Mouse (Mus musculus): Measurements from ENCODE around the gene Cpne7. TPM values are rescaled to one million over a fixed set of nuclear protein-coding genes. Genes with fewer than 3 reads are reported as not detected.
A peak's percentile ranks its signal among the peaks of the same experiment; 100 is the strongest.

Gene Cpne7
- total and polyA plus RNA-seq, 3 experiments, result 3.5 to 4.5 TPM; not detected in 1

GRCm38 (mm10) chr8:123108953-123109352 is 8.2 kb upstream of the Cpne7 start:
- no peak for DNase-seq (ENCODE audit: low read depth, low spot score)
- Histone ChIP-seq H3K79me2 (ENCODE audit: control insufficient read depth, insufficient read depth, low read length, poor library complexity) (peaks cover 6% of the 10 kb centered on the region), H3K27ac (ENCODE audit: control insufficient read depth, low read depth, low read length) (no peak overlapping the region), H3K9ac (ENCODE audit: control insufficient read depth, low read depth, low read length, poor library complexity, severe bottlenecking) (no peak overlapping the region), H3K9me3 (replicated peaks; ENCODE audit: insufficient read depth, low read length) (no peaks in the 10 kb centered on the region), H3K4me1 (ENCODE audit: control insufficient read depth in 1 of 2, insufficient read depth in 2 of 2, low read length in 2 of 2) (peaks cover 7 to 11% of the 10 kb centered on the region in 2 experiments), H3K4me3 (ENCODE audit: control insufficient read depth in 1 of 2, insufficient read depth in 1 of 2, low read depth in 2 of 2, low read length in 2 of 2) (no peak overlapping the region), H3K36me3 (ENCODE audit: control insufficient read depth in 1 of 2, insufficient read depth in 2 of 2, low read length in 2 of 2) (peaks cover 6 to 15% of the 10 kb centered on the region in 2 experiments), H3K27me3 (ENCODE audit: control insufficient read depth in 1 of 2, insufficient read depth in 2 of 2, low read length in 2 of 2) (no peaks in the 10 kb centered on the region)
- TF ChIP-seq MYB (IDR thresholded peaks at IDR 0.05; ENCODE audit: low read depth, low read length), result no peak
- no peak for TF ChIP-seq ETS1 (IDR thresholded peaks at IDR 0.05; ENCODE audit: low read depth, low read length)
- no peak for TF ChIP-seq UBTF (IDR thresholded peaks at IDR 0.05; ENCODE audit: borderline replicate concordance, insufficient read depth, low read depth, low read length)
- TF ChIP-seq TAL1 (IDR thresholded peaks at IDR 0.05; ENCODE audit: low read length), result no peak
- no peak for TF ChIP-seq NELFE (IDR thresholded peaks at IDR 0.05; ENCODE audit: low read depth, low read length)
- TF ChIP-seq EP300 (IDR thresholded peaks at IDR 0.05; ENCODE audit: low read depth in 1 of 2, low read length in 2 of 2), result no peak
- no peak for TF ChIP-seq MEF2A (IDR thresholded peaks at IDR 0.05; ENCODE audit: extremely low read depth, insufficient replicate concordance, low read depth, low read length, poor library complexity, severe bottlenecking)
- no peak for TF ChIP-seq MAX (IDR thresholded peaks at IDR 0.05; ENCODE audit: low read length)
- TF ChIP-seq ZC3H11A (IDR thresholded peaks at IDR 0.05; ENCODE audit: low read depth, low read length), result no peak
- TF ChIP-seq HCFC1 (IDR thresholded peaks at IDR 0.05; ENCODE audit: low read depth, low read length), result no peak
- TF ChIP-seq ZKSCAN1 (IDR thresholded peaks at IDR 0.05; ENCODE audit: low read depth, low read length), result no peak

GRCm38 (mm10) chr8:123110649-123111048 is 6.5 kb upstream of the Cpne7 start:
- peak; percentile 88 for DNase-seq (ENCODE audit: low read depth, low spot score)
- no peaks in the 10 kb centered on the region for H3K27me3 ChIP-seq (ENCODE audit: control insufficient read depth in 1 of 2, insufficient read depth in 2 of 2, low read length in 2 of 2)
- no peak overlapping the region for H3K27ac ChIP-seq (ENCODE audit: control insufficient read depth, low read depth, low read length)
- peaks cover 0 to 13% of the 10 kb centered on the region in 2 experiments; a peak in 2 of 4 replicates for H3K36me3 ChIP-seq (ENCODE audit: control insufficient read depth in 1 of 2, insufficient read depth in 2 of 2, low read length in 2 of 2)
- H3K9ac ChIP-seq (ENCODE audit: control insufficient read depth, low read depth, low read length, poor library complexity, severe bottlenecking), result no peak overlapping the region
- H3K4me1 ChIP-seq (ENCODE audit: control insufficient read depth in 1 of 2, insufficient read depth in 2 of 2, low read length in 2 of 2), result peaks cover 12 to 15% of the 10 kb centered on the region in 2 experiments
- no peaks in the 10 kb centered on the region for H3K9me3 ChIP-seq (replicated peaks; ENCODE audit: insufficient read depth, low read length)
- H3K4me3 ChIP-seq (ENCODE audit: control insufficient read depth in 1 of 2, insufficient read depth in 1 of 2, low read depth in 2 of 2, low read length in 2 of 2), result no peak overlapping the region
- no peaks in the 10 kb centered on the region for H3K79me2 ChIP-seq (ENCODE audit: control insufficient read depth, insufficient read depth, low read length, poor library complexity)
- TF ChIP-seq USF1 (IDR thresholded peaks at IDR 0.05; ENCODE audit: low read depth, low read length) (0 out of 2 replicates have a peak, but pooled peaks have one; percentile 5), ZKSCAN1 (IDR thresholded peaks at IDR 0.05; ENCODE audit: low read depth, low read length) (no peak), RCOR1 (IDR thresholded peaks at IDR 0.05; ENCODE audit: low read depth, low read length) (no peak), ELF1 (IDR thresholded peaks at IDR 0.05; ENCODE audit: low read depth, low read length) (no peak), JUND (IDR thresholded peaks at IDR 0.05; ENCODE audit: low read depth, low read length) (no peak), GATA1 (IDR thresholded peaks at IDR 0.05; ENCODE audit: low read depth, low read length) (no peak), ZC3H11A (IDR thresholded peaks at IDR 0.05; ENCODE audit: low read depth, low read length) (peak; percentile 36), GABPA (IDR thresholded peaks at IDR 0.05; ENCODE audit: low read depth, low read length) (no peak), SMC3 (IDR thresholded peaks at IDR 0.05; ENCODE audit: low read depth, low read length) (peak; percentile 80), CHD1 (IDR thresholded peaks at IDR 0.05; ENCODE audit: low read depth, low read length) (no peak), UBTF (IDR thresholded peaks at IDR 0.05; ENCODE audit: borderline replicate concordance, insufficient read depth, low read depth, low read length) (no peak), HCFC1 (IDR thresholded peaks at IDR 0.05; ENCODE audit: low read depth, low read length) (no peak), POLR2AphosphoS5 (IDR thresholded peaks at IDR 0.05; ENCODE audit: borderline replicate concordance, low read depth, low read length) (no peak), SIN3A (IDR thresholded peaks at IDR 0.05; ENCODE audit: low read length) (peak; percentile 51; the same call in 1 of the 2 replicates), CHD2 (IDR thresholded peaks at IDR 0.05; ENCODE audit: low read length) (no peak), MXI1 (IDR thresholded peaks at IDR 0.05; ENCODE audit: low read depth, low read length) (peak; percentile 33; the same call in 1 of the 2 replicates), KAT2A (conservative IDR thresholded peaks at IDR 0.05; ENCODE audit: low read depth, low read length) (no peak), E2F4 (IDR thresholded peaks at IDR 0.05; ENCODE audit: borderline replicate concordance, low read depth, low read length) (no peak), MYC (IDR thresholded peaks at IDR 0.05; ENCODE audit: low read depth, low read length) (no peak), TAL1 (IDR thresholded peaks at IDR 0.05; ENCODE audit: low read length) (no peak), EP300 (IDR thresholded peaks at IDR 0.05; ENCODE audit: low read depth in 1 of 2, low read length in 2 of 2) (no peak), ZMIZ1 (IDR thresholded peaks at IDR 0.05; ENCODE audit: low read depth, low read length) (no peak), MAFK (IDR thresholded peaks at IDR 0.05; ENCODE audit: borderline replicate concordance, low read depth, low read length) (no peak), TBP (IDR thresholded peaks at IDR 0.05; ENCODE audit: low read depth, low read length) (no peak), TCF12 (IDR thresholded peaks at IDR 0.05; ENCODE audit: low read depth, low read length) (no peak), NELFE (IDR thresholded peaks at IDR 0.05; ENCODE audit: low read depth, low read length) (no peak), POLR2AphosphoS2 (IDR thresholded peaks at IDR 0.05; ENCODE audit: low read length) (no peak), MYB (IDR thresholded peaks at IDR 0.05; ENCODE audit: low read depth, low read length) (no peak)
